Mouse (Mus musculus) heart, embryonic 11.5 days (tissue): ENCODE measurements around the gene Ptchd3. TPM values are rescaled to one million over a fixed set of nuclear protein-coding genes. Genes with fewer than 3 reads are reported as not detected.
A peak's percentile ranks its signal among the peaks of the same experiment; 100 is the strongest.

Experiments used
- ATAC-seq: fragments of 200-750 bp; cut with Nextera tagmentation; replicated peaks from 2 replicates; pipeline ENCODE4 v1.8.0; 2017; ENCODE audit warnings: moderate library complexity; ENCODE audit not compliant: insufficient number of reproducible peaks, low FRiP score, low TSS enrichment
- H3K27ac ChIP-seq: fragments of 300-500 bp; sonication (generic); 2 replicates; pipeline ENCODE4 v1.5.1; 2014; ENCODE audit warnings: mild to moderate bottlenecking, low read depth, low read length
- H3K27me3 ChIP-seq: fragments of 300-500 bp; sonication (generic); 2 replicates; pipeline ENCODE4 v1.6.1; 2014; ENCODE audit warnings: mild to moderate bottlenecking, low read length, mixed read lengths; ENCODE audit not compliant: control insufficient read depth, insufficient read depth
- H3K36me3 ChIP-seq: fragments of 300-500 bp; sonication (generic); 2 replicates; pipeline ENCODE4 v1.6.1; 2014; ENCODE audit warnings: mild to moderate bottlenecking, low read length, moderate library complexity, mixed read lengths; ENCODE audit not compliant: control insufficient read depth, insufficient read depth
- H3K4me1 ChIP-seq: fragments of 300-500 bp; sonication (generic); 2 replicates; pipeline ENCODE4 v1.6.1; 2014; ENCODE audit warnings: low read length; ENCODE audit not compliant: control insufficient read depth, insufficient read depth
- H3K4me2 ChIP-seq: fragments of 300-500 bp; sonication (generic); 2 replicates; pipeline ENCODE4 v1.6.1; 2014; ENCODE audit warnings: mild to moderate bottlenecking, moderate library complexity
- H3K4me3 ChIP-seq: fragments of 300-500 bp; sonication (generic); 2 replicates; pipeline ENCODE4 v1.5.1; 2014; ENCODE audit warnings: low read depth, low read length
- H3K9ac ChIP-seq: fragments of 300-500 bp; sonication (generic); 2 replicates; pipeline ENCODE4 v1.6.1; 2014; ENCODE audit warnings: mild to moderate bottlenecking, low read depth, low read length, moderate library complexity
- H3K9me3 ChIP-seq: fragments of 300-500 bp; sonication (generic); replicated peaks from 2 replicates; pipeline ENCODE4 v1.6.1; 2016; ENCODE audit warnings: low read length; ENCODE audit not compliant: control insufficient read depth
- WGBS: fragments of 180-500 bp; shearing (Covaris S2); extraction: QIAGEN DNeasy Blood & Tissue Kit; methylation state at CpG from one replicate; pipeline ENCODE4 v1.1.7; 2014; ENCODE audit not compliant: insufficient replicate concordance; 5-methylcytosine and 5-hydroxymethylcytosine counted together
- polyA plus RNA-seq: library from polyadenylated mRNA; unstranded; fragments of >200 nt; fragmentation: Nextera tagmentation; extraction: Ambion mirVana; gene quantifications from 2 replicates; pipeline ENCODE4 v1.2.1, GENCODE M21; 2014

Ptchd3 gene
- polyA plus RNA-seq, 1 experiment from 2014 or later = not detected

GRCm38 (mm10) chr11:121845923-121846322 is 15.9 kb downstream of the Ptchd3 start:
- H3K4me3 ChIP-seq = no peak overlapping the region
- H3K36me3 ChIP-seq = no peaks in the 10 kb centered on the region
- H3K9ac ChIP-seq = no peak overlapping the region
- H3K27me3 ChIP-seq = no peaks in the 10 kb centered on the region
- no peak for ATAC-seq
- H3K4me2 ChIP-seq = no peak overlapping the region
- WGBS = 39% methylated on average over 2 of the region's 2 CpGs
- H3K27ac ChIP-seq = no peak overlapping the region
- H3K9me3 ChIP-seq = no peaks in the 10 kb centered on the region
- no peaks in the 10 kb centered on the region; the same call in 1 of the 2 replicates for H3K4me1 ChIP-seq

- Histone ChIP-seq H3K4me2 (peak overlapping the region; percentile 74), H3K9me3 (no peaks in the 10 kb centered on the region), H3K4me1 (no peaks in the 10 kb centered on the region; the same call in 1 of the 2 replicates), H3K27me3 (no peaks in the 10 kb centered on the region), H3K36me3 (no peaks in the 10 kb centered on the region), H3K4me3 (peak overlapping the region; percentile 44), H3K9ac (peak overlapping the region; percentile 72), H3K27ac (peak overlapping the region; percentile 37)
- peak; percentile 96 for ATAC-seq
- WGBS = 3% methylated on average over 11 of the region's 11 CpGs
Observed at GRCm38 (mm10) chr11:121847790-121848299, 17.8 kb downstream of the Ptchd3 start.

Other genes starting within 250 kb of the Ptchd3 start
- 6.4 and 6.5 TPM in 2 replicates for gene B3gntl1, start 157.1 kb upstream of the Ptchd3 start, polyA plus RNA-seq
- gene Metrnl, start 128.7 kb upstream of the Ptchd3 start, polyA plus RNA-seq = 6.0 and 7.0 TPM in 2 replicates